Mouse (Mus musculus): Measurements from ENCODE around the gene B3gnt9.
A peak's percentile ranks its signal among the peaks of the same experiment; 100 is the strongest.

The B3gnt9 gene

GRCm38 (mm10) chr8:105224413-105225271, 30.3 kb downstream of the B3gnt9 start, which contains the start of gene D230025D16Rik:
Gene D230025D16Rik, plus strand, starts transcription at chr8:105225145.
- ATAC-seq (ENCODE audit: insufficient number of reproducible peaks, low FRiP score, low TSS enrichment): peak; percentile 93

GRCm38 (mm10) chr8:105223850-105224249, 31.1 kb downstream of the B3gnt9 start:
- no peak for ATAC-seq (ENCODE audit: insufficient number of reproducible peaks, low FRiP score, low TSS enrichment)

DNA sequence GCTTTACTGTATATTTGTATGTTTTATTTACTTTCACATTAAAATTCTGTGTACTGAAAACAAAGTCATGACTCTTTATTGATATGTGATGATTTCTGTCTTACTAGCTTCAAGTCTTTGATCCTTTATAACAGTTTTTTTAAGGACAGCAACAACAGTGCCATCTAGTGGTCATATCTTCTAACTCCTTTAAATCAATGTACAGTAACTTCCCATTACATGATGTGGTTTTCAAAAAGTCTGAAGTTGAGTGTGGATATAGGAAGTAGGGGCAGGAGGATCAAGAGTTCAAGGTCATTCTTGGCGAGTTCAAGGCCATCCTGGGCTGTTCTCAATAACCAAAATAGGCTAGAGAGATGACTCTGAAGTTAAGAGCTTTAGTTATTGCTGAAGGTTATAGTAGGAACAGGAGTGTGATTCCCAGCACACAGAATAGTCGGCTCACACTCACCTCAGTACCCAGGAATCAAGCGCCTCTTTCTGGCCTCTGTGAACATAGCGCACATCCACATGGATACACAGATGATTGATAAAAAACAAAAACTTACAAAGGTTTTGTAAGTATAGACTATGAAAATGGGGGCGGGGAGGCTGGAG, 36.9 kb downstream of the B3gnt9 start:
- ATAC-seq (ENCODE audit: insufficient number of reproducible peaks, low FRiP score, low TSS enrichment): no peak

DNA sequence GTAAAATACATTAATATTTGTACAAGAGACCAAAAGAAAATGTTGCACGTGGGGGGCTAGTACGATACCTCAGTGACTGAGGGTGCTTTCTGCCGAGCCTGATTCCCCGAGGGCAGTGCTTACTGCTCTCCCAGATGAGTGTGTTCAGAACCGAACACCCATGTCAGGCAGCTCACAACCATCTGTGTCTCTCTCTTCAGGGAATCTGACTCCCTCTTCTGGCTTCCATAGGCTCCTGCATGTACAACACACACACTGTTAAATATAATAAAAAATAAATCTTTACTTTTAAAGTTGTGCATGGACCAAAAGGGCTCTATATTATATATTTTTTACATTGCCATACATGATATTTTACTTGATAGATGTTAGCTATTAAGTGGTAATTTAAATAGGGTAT, 40.8 kb downstream of the B3gnt9 start:
- ATAC-seq (ENCODE audit: insufficient number of reproducible peaks, low FRiP score, low TSS enrichment): no peak

GRCm38 (mm10) chr8:105209153-105210110, 45.5 kb downstream of the B3gnt9 start:
- no peak for ATAC-seq (ENCODE audit: insufficient number of reproducible peaks, low FRiP score, low TSS enrichment)

GRCm38 (mm10) chr8:105207675-105208273, 47.2 kb downstream of the B3gnt9 start:
- no peak for ATAC-seq (ENCODE audit: insufficient number of reproducible peaks, low FRiP score, low TSS enrichment)

- ATAC-seq (ENCODE audit: insufficient number of reproducible peaks, low FRiP score, low TSS enrichment): no peak
These were observed 48.1 kb downstream of the B3gnt9 start for GRCm38 (mm10) chr8:105206766-105207275.

GRCm38 (mm10) chr8:105205748-105206147, 49.2 kb downstream of the B3gnt9 start:
- no peak for ATAC-seq (ENCODE audit: insufficient number of reproducible peaks, low FRiP score, low TSS enrichment)

Data from cerebellum, adult (tissue).